Mouse (Mus musculus) mouse trophoblast stem cell (cell line): Measurements from ENCODE around the gene Ankle1.
"Not testable (repeated sequence)": the region's sequence is repeated elsewhere in the genome, so short reads cannot be mapped to it uniquely, and the experiment has no call there.

Experiments
- in situ Hi-C, 2 experiments: fragments of 300-500 bp; cut with MseI, MboI; formaldehyde crosslinking; loops; 2 replicates in 1 of 2; 3 replicates in 1 of 2; pipeline ENCODE4 v1.15.1; 2025

The Ankle1 gene

GRCm38 (mm10) chr8:71407441-71407840, 1.6 kb downstream of the Ankle1 start:
- in situ Hi-C loops, result loop anchor here in 1 of 2 experiments (5.0 kb wide), 1 partner anchor 35 kb away; the partner anchor contains the start of gene Ocel1

- in situ Hi-C loops, result loop anchor here in 1 of 2 experiments (5.0 kb wide), 1 partner anchor 36 kb away; the partner anchor contains the start of gene Ocel1
Observed at GRCm38 (mm10) chr8:71408231-71408630, 2.4 kb downstream of the Ankle1 start.

- in situ Hi-C loops, result loop anchor here in 1 of 2 experiments (5.0 kb wide), 1 partner anchor 1116 kb away; no protein-coding TSS in a partner anchor
Observed at GRCm38 (mm10) chr8:71411535-71412273, 5.9 kb downstream of the Ankle1 start.

- in situ Hi-C loops, result no loop called here
Observed at GRCm38 (mm10) chr8:71422121-71422520, 16.3 kb downstream of the Ankle1 start.

- in situ Hi-C loops, result not testable (repeated sequence)
Observed at GRCm38 (mm10) chr8:71432935-71433334, 27.1 kb downstream of the Ankle1 start.

- in situ Hi-C loops, result no loop called here
Observed at GRCm38 (mm10) chr8:71437041-71437440, 31.2 kb downstream of the Ankle1 start.

- in situ Hi-C loops, result no loop called here
Observed at GRCm38 (mm10) chr8:71441404-71441803, 35.6 kb downstream of the Ankle1 start.

GRCm38 (mm10) chr8:71445096-71445495, 39.3 kb downstream of the Ankle1 start:
- in situ Hi-C loops, result no loop called here

- in situ Hi-C loops, result no loop called here
Observed at GRCm38 (mm10) chr8:71451337-71451736, 45.5 kb downstream of the Ankle1 start.

GRCm38 (mm10) chr8:71451777-71452176, 46.0 kb downstream of the Ankle1 start:
- in situ Hi-C loops, result no loop called here

GRCm38 (mm10) chr8:71452669-71453068, 46.9 kb downstream of the Ankle1 start:
- in situ Hi-C loops, result no loop called here

GRCm38 (mm10) chr8:71454668-71455067, 48.9 kb downstream of the Ankle1 start:
- in situ Hi-C loops, result no loop called here

- in situ Hi-C loops, result no loop called here
Observed at GRCm38 (mm10) chr8:71456906-71457305, 51.1 kb downstream of the Ankle1 start.

- in situ Hi-C loops, result no loop called here
Observed at GRCm38 (mm10) chr8:71457659-71458270, 52.0 kb downstream of the Ankle1 start.
